Mouse (Mus musculus): ENCODE results near the gene Tek. TPM values are rescaled to one million over a fixed set of nuclear protein-coding genes. Genes with fewer than 3 reads are reported as not detected.

The Tek gene
- total RNA-seq, 2 experiments from 2014 or later: 7.6 to 9.2 TPM

- TF ChIP-seq CTCF (conservative IDR thresholded peaks at IDR 0.05): no peak
- no peak for DNase-seq (ENCODE audit: low spot score in 2 of 2)
- Histone ChIP-seq H3K27ac (no peak overlapping the region), H3K4me3 (no peak overlapping the region)
Observed at GRCm38 (mm10) chr4:94853301-94853700, 114.2 kb downstream of the Tek start.

GRCm38 (mm10) chr4:94854270-94854669 is 115.2 kb downstream of the Tek start:
- Histone ChIP-seq H3K27ac (no peak overlapping the region), H3K4me3 (no peak overlapping the region)
- DNase-seq (ENCODE audit: low spot score in 2 of 2): no peak
- TF ChIP-seq CTCF (conservative IDR thresholded peaks at IDR 0.05): no peak

GRCm38 (mm10) chr4:94855201-94855600 is 116.1 kb downstream of the Tek start:
- no peak for TF ChIP-seq CTCF (conservative IDR thresholded peaks at IDR 0.05)

DNA sequence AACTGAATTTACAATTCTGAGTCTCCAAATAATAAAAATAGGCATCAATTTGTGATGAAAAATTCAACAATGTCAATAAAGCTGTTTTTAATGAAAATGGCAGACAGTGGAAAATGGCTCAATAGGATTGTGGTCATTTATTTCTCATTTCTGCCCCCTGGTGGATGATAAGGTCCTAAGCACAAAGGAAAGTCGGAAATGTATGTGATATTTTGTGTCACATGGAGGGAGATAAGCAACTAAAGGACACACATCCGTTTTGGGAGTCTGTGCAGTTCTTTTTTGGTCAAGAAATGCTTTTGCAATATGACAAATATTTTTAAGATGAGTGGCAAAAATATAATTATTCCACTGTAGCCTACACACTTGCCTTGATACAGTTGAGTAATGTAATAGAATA is 161.7 kb downstream of the Tek start:
- Histone ChIP-seq H3K4me3 (no peak overlapping the region), H3K27ac (no peak overlapping the region)
- peak in 1 of 2 experiments; percentile 5 for DNase-seq (ENCODE audit: low spot score in 2 of 2)
- peak; percentile 76 for TF ChIP-seq CTCF (conservative IDR thresholded peaks at IDR 0.05)

More at GRCm38 (mm10) chr4:94855201-94855600, 116.1 kb downstream of the Tek start:
- Histone ChIP-seq H3K4me3 (no peak overlapping the region), H3K27ac (no peak overlapping the region)
- no peak for DNase-seq (ENCODE audit: low spot score in 2 of 2)

GRCm38 (mm10) chr4:94901780-94902179 is 162.7 kb downstream of the Tek start:
- Histone ChIP-seq H3K27ac (no peak overlapping the region), H3K4me3 (no peak overlapping the region)
- no peak for TF ChIP-seq CTCF (conservative IDR thresholded peaks at IDR 0.05)
- DNase-seq (ENCODE audit: low spot score in 2 of 2): peak in 1 of 2 experiments; percentile 6

Other genes starting within 250 kb of the Tek start
- gene Gm10306, start 182.7 kb upstream of the Tek start, total RNA-seq (2021): not detected
- 10 to 100 TPM; 11.1 to 11.9 TPM for gene Caap1, start 182.5 kb upstream of the Tek start, total RNA-seq (2021)
- gene Plaa, start 136.0 kb upstream of the Tek start, total RNA-seq (2021): 10 to 100 TPM; 43.4 to 47.6 TPM
- 10 to 100 TPM; 26.0 to 28.4 TPM for gene Ift74, start 124.8 kb upstream of the Tek start, total RNA-seq (2021)
- not detected for gene Lrrc19, start 89.1 kb upstream of the Tek start, total RNA-seq (2021)
- 1 to 10 TPM in 1 of 2 experiments, under 1 TPM in 1; 0.79 to 1.2 TPM for gene Eqtn, start 189.6 kb downstream of the Tek start, total RNA-seq (2021)
- gene Mysm1, start 239.8 kb downstream of the Tek start, total RNA-seq (2021): 10 to 100 TPM; 33.9 to 37.7 TPM